Mouse (Mus musculus): ENCODE data around the gene Asic2. TPM values are rescaled to one million over a fixed set of nuclear protein-coding genes. Genes with fewer than 3 reads are reported as not detected.

The Asic2 gene
- polyA plus RNA-seq, 1 experiment, result 1.2 TPM

GRCm38 (mm10) chr11:81737777-81738176, 230.5 kb downstream of the Asic2 start:
- no peak for DNase-seq (ENCODE audit: low spot score)

- DNase-seq (ENCODE audit: low spot score), result no peak
These were observed 246.2 kb downstream of the Asic2 start for GRCm38 (mm10) chr11:81722071-81722470.

- no peak for DNase-seq (ENCODE audit: low spot score)
These were observed 253.5 kb downstream of the Asic2 start for GRCm38 (mm10) chr11:81714801-81715200.

GRCm38 (mm10) chr11:81706996-81707395, 261.3 kb downstream of the Asic2 start:
- DNase-seq (ENCODE audit: low spot score), result no peak

GRCm38 (mm10) chr11:81698008-81698407, 270.2 kb downstream of the Asic2 start:
- DNase-seq (ENCODE audit: low spot score), result no peak

GRCm38 (mm10) chr11:81695501-81695900, 272.8 kb downstream of the Asic2 start:
- DNase-seq (ENCODE audit: low spot score), result no peak

- no peak for DNase-seq (ENCODE audit: low spot score)
These were observed 287.7 kb downstream of the Asic2 start for GRCm38 (mm10) chr11:81680511-81680910.

GRCm38 (mm10) chr11:81671724-81672123, 296.5 kb downstream of the Asic2 start:
- no peak for DNase-seq (ENCODE audit: low spot score)

GRCm38 (mm10) chr11:81670436-81670835, 297.8 kb downstream of the Asic2 start:
- DNase-seq (ENCODE audit: low spot score), result no peak

GRCm38 (mm10) chr11:81658850-81659249, 309.4 kb downstream of the Asic2 start:
- no peak for DNase-seq (ENCODE audit: low spot score)

GRCm38 (mm10) chr11:81657121-81657520, 311.1 kb downstream of the Asic2 start:
- no peak for DNase-seq (ENCODE audit: low spot score)

- no peak for DNase-seq (ENCODE audit: low spot score)
These were observed 320.4 kb downstream of the Asic2 start for GRCm38 (mm10) chr11:81647828-81648227.

GRCm38 (mm10) chr11:81645549-81645948, 322.7 kb downstream of the Asic2 start:
- no peak for DNase-seq (ENCODE audit: low spot score)

GRCm38 (mm10) chr11:81636356-81636755, 331.9 kb downstream of the Asic2 start:
- no peak for DNase-seq (ENCODE audit: low spot score)

- no peak for DNase-seq (ENCODE audit: low spot score)
These were observed 333.6 kb downstream of the Asic2 start for GRCm38 (mm10) chr11:81634360-81635350.

GRCm38 (mm10) chr11:81625199-81625598, 343.1 kb downstream of the Asic2 start:
- no peak for DNase-seq (ENCODE audit: low spot score)

- no peak for DNase-seq (ENCODE audit: low spot score)
These were observed 347.7 kb downstream of the Asic2 start for GRCm38 (mm10) chr11:81620516-81620915.

GRCm38 (mm10) chr11:81616437-81616836, 351.8 kb downstream of the Asic2 start:
- no peak for DNase-seq (ENCODE audit: low spot score)

- no peak for DNase-seq (ENCODE audit: low spot score)
These were observed 354.2 kb downstream of the Asic2 start for GRCm38 (mm10) chr11:81613869-81614620.

GRCm38 (mm10) chr11:81612798-81613540, 355.3 kb downstream of the Asic2 start:
- DNase-seq (ENCODE audit: low spot score), result no peak

GRCm38 (mm10) chr11:81611948-81612797, 356.1 kb downstream of the Asic2 start:
- DNase-seq (ENCODE audit: low spot score), result no peak

All from urinary bladder, adult 2 months (tissue).